Mouse (Mus musculus) cerebellum, adult 18-20 months (tissue): ENCODE measurements around the gene Tm2d1.

ENCODE experiments used
- DNase-seq, 2 experiments: peaks; one replicate each; pipeline ENCODE4 v3.0.0; 2021

Gene Tm2d1

DNA sequence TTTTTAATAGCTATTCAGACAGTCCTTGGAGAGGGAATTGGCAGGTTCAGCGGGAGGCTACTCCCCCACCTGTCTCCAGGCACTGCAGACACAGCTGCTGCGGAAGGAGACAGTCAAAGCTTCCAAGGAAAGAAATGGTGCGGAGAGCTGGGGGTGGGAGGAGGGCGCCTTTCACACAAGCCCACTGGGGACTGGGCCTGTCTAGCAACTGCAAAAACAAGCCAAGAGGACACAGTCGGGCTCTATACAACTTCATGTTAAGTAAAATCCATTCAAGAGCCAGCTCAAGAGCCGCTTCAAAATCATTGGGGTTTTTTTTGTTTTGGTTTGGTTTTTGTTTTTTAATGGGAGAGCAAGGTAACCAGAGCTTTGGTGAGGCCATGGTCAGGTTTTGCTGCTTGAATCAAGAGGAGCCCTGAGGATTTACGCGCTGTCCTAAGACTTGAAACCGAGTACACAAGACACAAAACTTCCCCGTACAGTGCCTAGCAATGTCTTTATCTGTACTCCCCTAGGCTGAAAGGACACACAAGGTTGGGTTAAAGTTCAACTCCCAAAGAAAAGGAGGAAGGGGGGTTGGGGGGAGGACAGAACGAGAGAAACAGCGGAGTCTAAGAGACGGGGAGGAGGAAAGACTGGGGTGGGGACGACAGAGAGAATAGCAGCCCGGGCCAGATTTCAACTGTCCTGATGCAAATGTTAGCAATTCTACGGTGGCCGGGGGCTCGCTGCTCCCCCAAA, 61.6 kb downstream of the Tm2d1 start:
- peak; percentile 53 to 60 for DNase-seq

DNA sequence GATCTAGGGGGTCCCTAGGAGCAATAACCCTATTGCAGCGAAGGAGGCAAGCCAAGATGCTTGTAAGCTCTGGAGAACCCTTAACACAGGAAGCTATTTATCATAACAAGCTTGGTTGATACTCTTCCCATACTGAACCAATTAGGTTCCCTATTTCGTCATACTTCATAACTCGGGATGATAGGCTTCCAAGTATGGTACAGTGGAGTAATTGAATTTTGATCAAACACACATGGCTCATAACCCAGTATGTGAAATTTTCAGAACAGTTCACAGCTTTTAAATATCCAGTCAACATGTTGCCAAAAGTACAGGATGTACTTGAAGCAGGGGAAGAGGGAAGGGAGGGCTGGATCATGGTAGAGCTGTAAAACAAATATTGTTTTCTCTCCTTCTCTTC, 64.3 kb downstream of the Tm2d1 start:
- no peak for DNase-seq

DNA sequence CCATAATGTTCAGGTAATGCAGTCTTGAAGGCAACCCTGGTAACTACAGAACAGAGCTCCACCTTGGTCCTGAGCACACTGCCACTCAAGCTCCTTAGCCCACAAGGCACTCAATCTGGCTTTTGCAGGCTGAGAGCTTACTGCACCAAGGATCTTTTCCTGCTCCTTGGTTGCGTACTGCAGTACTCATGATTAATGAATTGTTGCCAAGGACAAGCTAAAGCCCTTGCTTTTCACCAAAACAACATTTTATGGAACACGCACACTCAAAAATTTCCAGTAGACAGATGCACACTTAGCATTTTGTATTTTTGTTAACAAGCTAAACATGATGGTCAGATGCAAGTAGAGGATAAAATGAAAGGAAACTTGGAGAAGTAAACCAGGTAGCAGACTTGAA, 66.0 kb downstream of the Tm2d1 start:
- DNase-seq = no peak
